Mouse (Mus musculus) cerebellum, adult 18-20 months (tissue): ENCODE data around the gene Fam189a1.

Experiments used
- DNase-seq, 2 experiments: peaks; one replicate each; pipeline ENCODE4 v3.0.0; 2021

Fam189a1 gene

DNA sequence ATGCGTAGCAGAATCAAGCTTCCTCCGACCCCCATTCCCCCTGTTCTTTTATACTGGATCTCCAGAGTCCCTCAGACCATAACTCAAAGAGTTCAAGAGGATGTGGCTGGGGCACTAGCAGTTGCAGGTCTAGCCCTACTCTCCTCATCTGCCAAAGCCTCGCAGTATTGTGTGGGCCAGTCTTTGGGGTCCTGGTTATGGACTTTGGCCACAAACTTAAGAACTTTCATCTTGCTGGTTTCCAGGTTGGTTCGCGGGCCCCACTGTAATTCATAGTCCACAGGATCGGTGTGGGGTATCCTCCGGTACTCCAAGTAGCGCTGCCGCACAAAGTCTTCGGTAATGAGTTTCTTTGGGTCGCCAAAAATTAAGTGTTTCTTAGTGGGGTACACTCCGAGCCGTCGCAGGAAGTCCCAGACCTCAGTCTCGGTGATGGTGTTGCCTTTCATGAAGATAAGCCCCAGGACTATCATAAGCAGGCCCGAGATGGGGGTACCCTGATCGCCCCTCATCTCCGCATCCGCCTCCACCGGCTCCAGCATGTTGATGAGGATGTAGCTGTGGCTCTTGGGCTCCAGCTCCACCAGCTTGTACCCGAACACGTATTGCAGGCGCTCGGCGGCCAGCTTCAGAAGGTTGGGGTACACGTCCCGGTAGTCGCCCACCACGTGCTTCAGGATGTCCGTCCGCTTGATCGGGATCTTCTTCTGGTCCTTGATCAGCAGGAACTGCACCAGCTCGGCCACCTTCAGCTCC, 284.2 kb downstream of the Fam189a1 start:
- peak in 1 of 2 experiments; percentile 16 for DNase-seq

DNA sequence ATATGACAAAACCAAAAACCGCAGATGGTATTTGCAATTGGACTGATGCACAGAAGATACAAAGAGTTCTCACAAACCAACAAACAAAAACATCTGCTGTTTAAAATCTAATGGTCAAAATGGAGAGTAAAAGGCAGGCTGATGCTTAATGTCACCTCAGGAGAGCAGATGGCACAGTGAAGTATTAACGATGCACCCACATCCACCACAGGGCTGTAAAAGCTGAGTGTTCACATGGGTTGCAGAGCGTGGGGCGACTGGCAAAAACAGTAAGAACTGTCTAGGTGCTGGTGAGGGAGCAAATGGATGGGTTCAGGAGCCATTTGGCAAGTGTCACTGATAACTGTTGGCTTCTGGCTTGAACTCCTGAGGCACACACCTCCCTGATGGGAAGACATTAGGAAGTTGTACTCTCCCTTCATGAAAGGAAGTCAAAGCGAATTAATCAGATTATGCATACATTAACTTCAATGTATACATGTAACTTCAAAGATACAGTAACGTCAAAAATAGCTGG, 286.8 kb downstream of the Fam189a1 start:
- no peak for DNase-seq

DNA sequence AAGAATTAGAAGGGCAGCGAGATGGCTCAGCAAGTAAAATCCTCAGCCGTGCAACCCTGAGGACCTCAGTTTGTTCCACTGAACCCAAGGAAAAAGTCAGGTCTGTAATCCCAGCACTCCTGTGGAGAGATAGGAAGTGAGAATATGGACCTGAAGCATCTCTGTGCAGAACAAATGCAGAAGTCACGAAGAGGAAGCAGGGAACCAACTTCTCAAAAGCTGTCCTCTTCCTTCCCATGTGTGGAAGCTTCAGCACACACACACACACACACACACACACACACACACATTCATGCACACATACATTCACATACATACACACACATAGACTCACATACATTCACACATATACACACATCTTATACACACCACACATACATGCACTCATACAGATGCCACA, 292.8 kb downstream of the Fam189a1 start:
- DNase-seq = no peak

DNA sequence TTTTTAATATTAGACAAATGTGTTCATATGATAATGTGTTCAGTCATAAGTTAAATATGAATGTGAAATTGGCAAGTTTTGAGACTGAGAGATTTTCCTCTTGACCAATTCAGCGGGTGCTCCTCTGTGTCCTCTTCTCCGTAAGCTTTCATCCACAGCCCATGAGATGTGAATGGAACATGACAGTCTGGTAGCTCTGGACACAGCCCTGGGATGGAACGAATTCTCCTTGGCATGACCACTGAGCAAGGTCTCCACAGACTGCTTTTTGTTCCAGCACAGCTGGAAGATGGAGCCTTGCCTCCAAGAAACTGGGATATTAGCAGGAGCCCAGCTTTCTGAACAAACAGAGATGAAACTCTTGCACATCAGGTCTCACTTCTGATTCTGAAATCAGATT, 293.4 kb downstream of the Fam189a1 start:
- no peak for DNase-seq

DNA sequence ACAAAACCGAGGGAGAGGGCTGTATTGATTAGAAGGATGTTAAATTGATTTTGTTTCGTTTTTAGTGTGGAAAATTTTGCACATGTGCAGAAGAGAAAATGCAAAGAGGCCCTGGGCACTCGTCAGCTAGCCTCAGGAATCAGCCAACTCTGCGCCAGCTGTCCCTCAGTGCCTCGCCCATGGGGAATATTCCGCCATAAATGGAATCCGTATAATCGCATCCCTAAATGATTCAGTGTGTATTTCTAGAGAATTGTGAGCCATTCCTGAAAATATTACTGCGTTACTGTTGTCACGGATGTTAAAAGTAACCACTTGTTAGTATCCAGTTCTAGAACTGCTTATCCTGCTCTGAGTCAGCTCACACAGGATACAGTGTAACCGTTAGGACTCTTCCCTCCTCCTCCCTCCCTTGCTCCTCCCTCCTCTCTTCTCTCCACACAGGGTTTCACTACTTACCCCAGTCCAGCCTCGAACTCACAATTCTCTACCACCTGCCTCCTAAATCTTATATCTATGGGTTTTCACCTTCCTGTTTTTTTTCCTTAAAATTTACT, 299.8 kb downstream of the Fam189a1 start:
- DNase-seq = peak; percentile 22 to 33

DNA sequence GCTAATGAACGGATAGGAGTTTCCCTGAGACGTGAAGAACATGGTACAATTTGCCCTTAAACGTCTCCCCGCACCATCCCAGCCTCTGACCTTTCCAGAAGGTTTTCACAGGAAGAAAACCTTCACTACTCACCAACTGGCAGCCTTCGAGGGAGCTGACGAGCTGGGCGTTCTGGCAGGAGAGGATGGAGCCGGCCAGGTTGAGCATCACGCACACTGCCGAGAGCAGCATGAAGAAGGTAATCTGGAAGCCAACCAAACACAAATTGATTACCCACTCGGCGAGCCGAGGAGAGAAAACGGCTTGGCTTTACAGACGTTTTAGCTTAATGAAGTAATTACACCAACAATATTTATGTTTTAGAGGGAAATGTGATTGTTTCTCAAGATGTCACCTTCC, 300.4 kb downstream of the Fam189a1 start:
- peak; percentile 46 to 59 for DNase-seq

DNA sequence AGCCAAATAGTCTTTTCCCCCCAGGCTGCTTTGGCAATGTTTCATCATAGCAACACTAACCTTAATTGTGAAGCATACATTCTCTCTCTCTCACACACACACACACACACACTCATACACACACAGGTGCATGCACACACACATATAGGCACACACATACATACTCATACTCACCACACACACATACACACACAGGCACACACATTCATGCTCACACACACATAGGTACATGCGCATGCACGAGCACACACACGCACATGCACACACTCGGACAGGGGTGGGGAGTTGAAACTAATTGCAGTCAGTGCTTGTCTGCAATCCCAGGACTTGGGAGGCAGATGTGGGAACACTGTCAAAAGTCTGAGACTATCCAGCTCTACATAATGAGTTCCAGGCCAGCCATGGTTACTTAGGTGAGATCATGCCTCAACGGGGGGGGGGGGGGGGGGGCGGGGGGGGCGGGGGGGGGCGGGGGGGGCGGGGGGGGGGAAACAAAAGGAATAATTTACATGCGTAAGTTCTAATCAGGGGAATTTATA, 300.9 kb downstream of the Fam189a1 start:
- no peak for DNase-seq

DNA sequence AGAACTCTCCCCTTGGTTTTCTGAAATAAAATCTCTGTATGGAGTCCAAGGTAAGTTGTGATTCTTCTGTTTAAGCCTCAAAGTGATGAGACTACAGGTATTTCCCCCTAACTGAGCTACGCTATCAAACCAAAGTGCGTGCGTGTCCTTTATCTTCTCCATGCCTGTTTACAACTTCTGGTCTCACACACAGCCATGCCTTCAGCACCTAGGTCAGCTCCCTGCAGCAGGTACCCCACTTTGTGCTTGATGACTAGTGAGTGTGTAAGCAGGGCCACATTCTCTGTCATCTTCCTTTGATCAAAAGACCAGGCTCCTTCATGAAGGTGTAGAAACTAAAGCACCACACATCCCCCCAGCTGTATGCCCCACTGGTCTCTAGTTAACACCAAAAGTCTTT, 305.6 kb downstream of the Fam189a1 start:
- no peak for DNase-seq

DNA sequence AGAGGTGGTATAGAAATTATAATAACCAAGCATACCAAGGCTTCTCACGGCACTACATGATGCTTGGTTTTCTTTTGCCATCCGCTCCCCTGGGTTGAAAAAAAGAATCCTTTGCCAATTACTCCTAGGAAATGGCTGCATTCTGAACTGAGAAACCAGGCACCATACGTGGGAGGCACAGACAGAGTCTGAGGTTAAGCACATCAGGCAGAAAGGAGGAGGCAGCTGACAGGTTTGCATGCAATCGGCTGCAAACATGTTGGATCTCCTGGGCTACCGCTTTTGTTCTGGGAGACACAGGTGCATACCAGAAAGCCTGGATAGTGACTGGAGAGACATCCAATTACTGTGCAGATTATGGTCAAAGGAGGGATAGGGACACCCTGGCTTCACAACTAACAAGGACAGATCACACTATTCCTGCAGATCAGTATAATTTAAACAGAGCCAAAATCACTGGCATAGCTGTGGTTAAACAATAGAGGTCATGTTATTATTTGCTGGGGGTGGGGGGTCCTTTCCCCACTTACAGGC, 308.9 kb downstream of the Fam189a1 start:
- DNase-seq = no peak

DNA sequence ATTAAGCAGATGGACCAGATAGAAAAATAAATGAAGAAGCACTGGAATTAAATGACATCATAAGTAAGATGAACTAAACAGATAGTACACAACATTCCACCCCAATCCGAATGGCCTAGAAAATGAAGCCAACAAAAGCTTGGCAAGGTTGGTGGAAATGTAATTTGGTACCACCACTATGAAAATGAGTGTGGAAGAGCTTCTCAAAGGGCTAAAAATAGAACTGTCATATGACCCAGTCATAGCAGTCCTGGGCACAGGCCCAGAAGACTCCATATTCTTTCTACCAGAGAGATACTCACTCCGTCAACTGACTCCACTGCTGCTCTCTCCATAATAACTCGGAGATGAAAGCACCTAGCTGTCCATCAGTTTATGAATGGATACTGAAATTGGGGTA, 310.3 kb downstream of the Fam189a1 start:
- no peak for DNase-seq

DNA sequence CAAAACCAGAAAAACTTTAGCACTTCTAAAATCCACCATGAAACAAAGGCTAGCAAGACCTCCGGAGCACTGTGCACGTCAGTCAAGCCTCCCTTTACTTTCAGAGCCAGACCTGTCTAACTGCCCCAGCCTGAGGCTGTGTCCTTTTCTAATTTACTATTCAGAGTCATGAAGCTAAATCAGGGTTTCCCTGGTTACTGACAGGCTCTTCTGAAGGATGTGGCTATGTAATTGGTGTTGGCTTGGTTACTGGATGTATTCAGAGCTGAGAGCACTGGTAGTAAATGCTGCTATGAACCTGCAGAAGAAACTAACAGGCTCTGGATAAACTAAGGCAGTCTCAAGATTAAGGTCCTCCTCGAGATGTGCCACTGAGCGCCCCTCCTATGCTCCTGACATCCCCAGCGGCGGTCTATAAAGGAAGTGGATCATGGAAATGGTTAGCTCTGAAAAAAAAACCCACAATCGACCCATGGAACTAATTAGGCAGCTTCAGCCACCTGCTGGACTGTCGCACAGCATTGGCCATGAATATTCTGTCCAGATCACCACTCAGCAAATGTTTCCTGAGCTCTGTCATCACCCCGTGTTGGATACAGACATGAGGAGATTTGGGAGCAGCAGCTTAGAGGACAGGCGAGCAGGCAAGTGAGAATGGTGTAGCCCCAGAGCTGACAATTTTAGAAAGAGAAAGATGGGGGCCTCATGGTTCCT, 315.3 kb downstream of the Fam189a1 start:
- no peak for DNase-seq

DNA sequence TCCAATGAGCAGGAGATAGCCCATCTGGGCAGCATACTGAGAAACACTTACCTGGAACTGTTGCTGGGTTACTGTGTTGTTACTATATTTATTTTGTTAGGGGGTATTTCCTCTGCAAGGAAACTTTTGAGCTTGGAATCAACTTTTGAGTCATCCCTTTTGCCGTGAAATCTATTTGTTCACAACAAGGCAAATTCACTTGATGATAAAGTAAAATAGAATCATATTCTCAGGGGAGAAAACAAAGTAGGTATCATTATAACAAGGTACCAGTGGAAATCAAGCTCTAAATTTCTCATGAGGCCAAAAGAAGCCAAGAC, 315.8 kb downstream of the Fam189a1 start:
- DNase-seq = no peak

DNA sequence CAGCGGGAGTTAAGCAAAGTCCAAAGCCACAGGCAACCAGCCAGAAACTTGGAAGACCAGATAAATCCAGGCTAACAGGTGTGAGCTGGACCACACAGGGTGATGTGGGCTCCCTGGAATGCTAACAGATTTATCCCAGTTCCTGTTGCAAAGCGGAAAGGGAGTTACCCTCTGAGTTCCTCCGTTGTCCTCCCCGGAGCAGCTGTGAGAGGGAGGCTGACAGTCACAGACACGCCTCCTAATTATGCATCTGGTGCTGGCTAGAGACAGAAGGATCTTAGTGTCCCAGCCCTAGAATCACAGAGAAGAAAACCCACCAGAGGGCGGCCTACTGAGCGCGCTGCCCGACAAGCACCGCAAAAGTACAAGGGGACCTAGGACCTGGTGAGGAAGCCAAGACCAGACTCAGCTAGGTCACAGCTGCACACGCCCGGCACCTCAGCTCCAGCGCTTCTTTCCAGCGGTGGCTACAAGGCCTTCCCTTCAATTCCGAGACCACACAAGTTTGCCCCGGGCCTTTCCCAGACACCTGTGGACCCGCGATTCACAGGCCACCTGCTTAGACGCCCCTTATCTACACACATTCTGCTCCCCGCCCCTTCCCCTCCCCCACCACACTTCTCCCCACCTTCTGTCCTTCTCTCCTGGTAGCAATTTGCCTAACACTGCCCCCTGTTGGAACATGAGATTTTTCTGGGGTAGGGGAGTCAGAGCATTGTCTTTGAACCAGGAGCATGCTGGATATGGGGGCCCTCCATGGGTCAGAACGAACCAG, 316.4 kb downstream of the Fam189a1 start:
- DNase-seq = peak; percentile 15 to 25

DNA sequence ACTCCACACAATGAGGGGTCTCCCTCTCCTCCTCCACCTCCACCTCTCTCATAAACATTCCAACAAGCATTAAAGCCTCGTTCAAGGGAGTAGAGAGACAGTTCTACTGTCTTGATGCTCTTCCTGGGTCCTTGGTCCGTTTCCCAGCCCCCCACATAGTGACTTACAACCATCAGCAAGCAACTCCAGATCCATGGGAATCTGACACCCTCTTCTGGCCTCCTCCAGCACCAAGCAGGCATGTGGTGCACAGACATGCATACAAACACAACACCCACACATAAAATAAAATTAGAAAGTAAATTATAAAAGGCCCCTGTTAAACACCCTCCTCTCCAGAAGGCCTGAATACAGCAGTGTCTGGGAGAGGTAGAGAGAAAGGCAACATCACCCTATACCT, 317.1 kb downstream of the Fam189a1 start:
- no peak for DNase-seq

DNA sequence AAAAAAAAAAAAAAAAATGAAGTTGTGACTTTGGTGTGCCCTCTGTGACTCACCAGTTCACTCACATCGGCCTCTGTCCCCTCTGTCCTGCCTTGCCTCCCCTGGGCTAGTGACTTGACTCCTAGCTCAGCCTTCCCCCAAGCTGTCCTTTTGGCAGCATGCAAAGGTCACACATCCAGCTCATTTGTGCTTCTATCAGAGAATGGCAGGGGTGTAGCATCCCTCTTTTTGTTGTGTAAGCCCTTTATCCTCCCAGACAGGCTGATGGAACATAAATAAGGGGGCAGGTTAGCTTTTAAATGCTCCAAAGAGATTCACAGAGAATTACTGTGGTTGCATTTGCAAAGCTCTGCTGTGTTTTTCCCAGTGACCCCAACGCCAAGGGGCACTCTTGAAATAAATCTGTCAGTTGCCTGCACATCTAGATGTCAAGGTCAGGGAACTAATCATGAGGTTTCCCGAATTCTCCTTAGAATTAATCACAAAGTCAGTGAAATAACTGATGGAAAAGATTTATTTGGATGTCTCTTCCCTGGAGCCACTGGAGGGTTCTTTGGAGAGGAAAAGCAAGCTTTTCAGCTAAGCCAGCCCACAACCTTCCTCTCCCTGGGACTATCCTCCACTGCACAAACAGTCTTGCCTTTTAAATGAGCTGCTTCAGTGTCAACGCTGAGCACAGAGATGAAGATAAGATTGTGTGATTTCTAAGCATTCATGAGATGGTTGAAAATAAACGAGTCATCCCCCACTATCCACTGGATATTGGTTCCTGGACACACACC, 326.0 kb downstream of the Fam189a1 start:
- DNase-seq = no peak

DNA sequence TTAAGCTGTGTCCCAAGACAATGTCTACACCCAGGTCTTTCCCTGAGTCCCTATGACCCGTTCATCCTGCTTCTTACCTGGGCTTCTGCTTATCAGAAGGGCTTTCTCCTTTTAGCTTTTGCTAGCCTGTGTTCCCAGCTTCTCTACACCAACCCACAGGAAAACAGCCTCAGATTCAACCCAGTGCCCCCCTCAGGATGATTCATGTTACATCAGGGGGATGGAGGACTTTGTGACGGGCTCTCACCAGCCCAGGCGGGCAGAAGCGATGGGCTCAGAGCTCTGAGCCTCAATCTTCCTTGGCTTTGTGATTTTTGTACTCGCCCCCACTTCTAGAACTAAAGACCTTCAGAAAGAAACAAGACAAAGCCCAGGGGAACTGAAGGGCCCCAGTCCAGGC, 335.3 kb downstream of the Fam189a1 start:
- DNase-seq = no peak

DNA sequence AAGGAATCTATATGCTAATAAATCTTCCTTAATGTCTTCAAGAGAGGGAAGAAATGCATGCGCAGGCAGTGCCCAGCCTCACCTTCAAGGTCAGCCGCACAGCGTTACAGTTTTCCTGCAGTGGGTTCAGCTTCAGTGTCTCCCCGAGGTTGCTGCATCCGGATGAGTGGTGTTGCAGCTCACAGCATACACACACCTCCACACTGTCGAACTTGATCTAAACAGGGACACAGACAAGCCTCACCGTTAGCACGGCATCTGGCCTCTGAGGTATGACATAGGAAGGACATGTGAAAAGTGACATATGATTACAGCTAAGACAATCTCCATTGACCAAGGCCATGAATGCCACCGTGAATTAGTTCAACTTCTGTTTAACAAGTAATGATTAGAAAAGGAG, 336.7 kb downstream of the Fam189a1 start:
- no peak for DNase-seq

DNA sequence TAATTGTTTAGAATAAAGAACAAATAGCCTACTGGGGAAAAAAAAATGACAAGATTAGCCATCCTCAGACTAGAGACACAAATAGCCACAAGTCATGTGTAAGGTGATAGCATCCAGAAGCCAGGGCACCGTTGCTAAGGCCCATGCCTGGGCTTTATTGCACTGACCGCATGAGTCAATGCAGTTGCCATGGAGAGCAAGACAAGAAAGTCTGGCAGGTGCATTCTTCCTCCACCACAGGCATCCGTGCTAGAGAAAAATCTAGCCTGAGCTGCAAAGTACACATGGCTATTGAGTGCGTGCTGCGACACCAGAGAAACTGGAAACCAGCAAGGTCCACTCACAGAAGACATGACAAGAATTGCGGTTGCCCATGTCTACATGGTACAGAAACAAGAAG, 347.5 kb downstream of the Fam189a1 start:
- no peak for DNase-seq

DNA sequence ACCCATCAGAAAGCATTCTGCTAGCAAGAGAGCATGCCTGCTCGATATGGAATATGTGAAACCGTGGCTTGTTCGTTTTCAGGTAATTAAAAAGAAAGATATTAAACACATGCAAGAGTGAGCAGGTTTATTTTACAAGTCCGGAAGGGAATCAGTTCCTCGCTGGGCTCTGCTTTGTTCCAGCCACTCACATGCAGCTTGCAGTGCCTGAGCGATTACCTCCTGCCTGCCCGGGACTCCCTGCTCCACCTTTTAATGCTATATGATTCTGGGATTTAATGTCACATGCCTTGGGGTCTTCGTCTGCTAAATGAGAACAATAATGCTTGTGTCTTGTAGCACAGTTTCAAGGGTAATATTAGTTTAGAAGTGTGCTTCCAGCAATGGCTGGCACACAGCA, 351.3 kb downstream of the Fam189a1 start:
- DNase-seq = no peak

DNA sequence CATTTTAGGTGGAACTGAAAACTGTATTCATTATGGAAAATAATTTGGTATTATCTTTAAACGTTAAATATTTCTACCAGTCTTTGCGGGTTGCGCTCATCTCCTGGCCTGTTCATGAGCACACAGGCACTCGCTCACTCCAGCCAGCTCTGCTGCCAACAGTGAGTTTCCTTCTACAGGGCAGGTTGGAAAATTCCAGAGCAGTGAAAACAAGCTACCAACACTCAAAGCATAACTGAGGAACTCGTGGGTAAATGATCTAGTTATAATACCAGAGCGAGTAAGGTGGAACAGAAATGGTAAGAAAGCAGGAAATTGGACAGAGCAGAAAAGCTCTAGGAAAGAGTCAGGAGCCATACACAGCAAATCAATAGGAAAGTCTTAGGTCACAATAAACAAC, 360.8 kb downstream of the Fam189a1 start:
- DNase-seq = no peak

DNA sequence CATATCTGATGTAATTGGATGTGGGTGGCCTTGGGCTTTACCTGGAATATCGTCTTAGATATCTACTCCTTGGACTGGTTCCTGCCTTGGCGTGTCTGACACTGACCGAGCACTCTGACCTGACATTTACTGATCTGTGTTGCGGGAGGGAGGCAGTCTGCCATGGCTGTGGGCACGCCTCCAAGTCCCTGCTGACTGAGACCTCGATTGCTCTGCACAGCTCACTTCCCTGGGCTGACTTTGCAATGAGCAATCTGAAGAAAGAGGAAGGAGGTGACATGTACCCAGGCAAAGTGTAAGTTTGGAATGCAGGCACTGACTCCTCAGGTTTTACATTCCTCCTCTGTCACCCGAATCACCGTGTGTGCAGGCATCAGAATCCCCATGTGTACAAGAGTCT, 364.3 kb downstream of the Fam189a1 start:
- DNase-seq = peak; percentile 44 to 45

DNA sequence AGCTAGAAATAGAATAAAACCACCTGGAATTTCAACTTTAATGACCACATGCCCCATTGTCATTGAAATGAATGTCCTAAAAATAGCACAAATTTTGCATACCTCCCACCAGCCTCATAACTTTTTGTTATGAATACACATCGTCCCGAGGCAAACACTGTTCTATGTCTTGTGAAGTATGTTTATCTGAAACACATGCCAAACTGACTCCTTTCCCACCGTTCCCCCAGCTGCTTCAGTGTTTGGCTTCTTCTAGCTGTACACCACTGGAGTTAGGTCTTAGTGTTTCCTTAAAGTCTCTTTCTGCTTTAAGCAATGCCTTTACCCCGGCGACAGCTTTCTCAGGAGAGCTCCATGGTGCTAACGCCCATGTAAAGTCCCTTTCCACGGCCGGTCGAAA, 365.2 kb downstream of the Fam189a1 start:
- DNase-seq = no peak
